Mouse (Mus musculus) heart, adult 2 months (tissue): Measurements from ENCODE around the gene Atg16l2.

Source experiments
- CTCF ChIP-seq: fragments of 200-600 bp; IDR thresholded peaks from 2 replicates; pipeline ENCODE4 v1.8.1; 2022; ENCODE audit warnings: antibody characterized with exemption, mild to moderate bottlenecking, moderate library complexity
- POLR2A ChIP-seq: fragments of 200-500 bp; IDR thresholded peaks from 2 replicates; pipeline ENCODE4 v1.6.1; 2011; ENCODE audit warnings: mild to moderate bottlenecking, low read depth, low read length, control low read depth; ENCODE audit not compliant: insufficient read depth

DNA sequence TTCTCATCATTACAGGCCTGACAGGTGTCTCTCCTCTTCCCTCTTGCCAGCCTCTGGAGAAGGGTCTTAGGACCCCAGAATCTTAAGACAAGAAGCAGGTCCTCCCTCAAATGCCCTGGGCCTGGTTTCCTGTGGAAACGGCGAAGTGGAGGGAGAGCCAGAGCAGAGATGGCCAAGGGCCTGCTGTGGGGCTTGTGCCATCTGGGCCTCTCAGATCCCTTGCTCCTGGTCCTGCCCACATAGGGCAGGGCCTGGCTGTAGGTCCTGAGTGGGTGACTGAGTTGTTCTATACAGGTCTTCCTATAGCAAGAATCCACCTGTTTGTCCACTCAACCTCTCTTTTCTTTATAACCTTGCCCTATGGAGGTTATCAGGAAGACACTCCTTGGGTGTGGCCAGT is 33.2 kb upstream of the Atg16l2 start:
- TF ChIP-seq CTCF (no peak), POLR2A (no peak)
